Mouse (Mus musculus) liver, postnatal 0 days (tissue): ENCODE measurements around the gene Dlgap4.

Experiments used
- CTCF ChIP-seq: sonication (generic); IDR thresholded peaks from 2 replicates; pipeline ENCODE4 v1.5.1; 2016; ENCODE audit warnings: antibody characterized with exemption, low read depth
- EP300 ChIP-seq: IDR thresholded peaks from 2 replicates; pipeline ENCODE4 v1.6.1; 2016; ENCODE audit warnings: antibody characterized with exemption, low read depth, mild to moderate bottlenecking

GRCm38 (mm10) chr2:156649450-156649849, 35.9 kb downstream of the Dlgap4 start:
- no peak for TF ChIP-seq EP300
- TF ChIP-seq CTCF, result no peak
